Mouse (Mus musculus) embryonic facial prominence, embryonic 15.5 days (tissue): ENCODE results near the gene Aph1c. TPM values are rescaled to one million over a fixed set of nuclear protein-coding genes. Genes with fewer than 3 reads are reported as not detected.
"Not testable (repeated sequence)": the region's sequence is repeated elsewhere in the genome, so short reads cannot be mapped to it uniquely, and the experiment has no call there.

Experiments
- ATAC-seq: fragments of 200-750 bp; cut with Nextera tagmentation; 2 replicates; pipeline ENCODE4 v1.8.0; 2017; ENCODE audit warnings: low read depth, moderate TSS enrichment; ENCODE audit not compliant: insufficient number of reproducible peaks, low FRiP score, low TSS enrichment
- H3K27ac ChIP-seq: fragments of 300-500 bp; sonication (generic); replicated peaks from 2 replicates; pipeline ENCODE4 v1.5.1; 2015; ENCODE audit warnings: mild to moderate bottlenecking, inconsistent platforms
- H3K27me3 ChIP-seq: fragments of 300-500 bp; sonication (generic); 2 replicates; pipeline ENCODE4 v1.6.1; 2015; ENCODE audit warnings: inconsistent platforms
- H3K36me3 ChIP-seq: fragments of 300-500 bp; sonication (generic); 2 replicates; pipeline ENCODE4 v1.6.1; 2015; ENCODE audit warnings: mild to moderate bottlenecking, inconsistent platforms
- H3K4me1 ChIP-seq: fragments of 300-500 bp; sonication (generic); 2 replicates; pipeline ENCODE4 v1.6.1; 2015; ENCODE audit warnings: inconsistent platforms
- H3K4me2 ChIP-seq: fragments of 300-500 bp; sonication (generic); replicated peaks from 2 replicates; pipeline ENCODE4 v1.6.1; 2015; ENCODE audit warnings: mild to moderate bottlenecking, inconsistent platforms
- H3K4me3 ChIP-seq: fragments of 300-500 bp; sonication (generic); replicated peaks from 2 replicates; pipeline ENCODE4 v1.5.1; 2015; ENCODE audit warnings: mild to moderate bottlenecking, inconsistent platforms
- H3K9ac ChIP-seq: fragments of 300-500 bp; sonication (generic); 2 replicates; pipeline ENCODE4 v1.6.1; 2015; ENCODE audit warnings: inconsistent platforms
- H3K9me3 ChIP-seq: fragments of 300-500 bp; sonication (generic); replicated peaks from 2 replicates; pipeline ENCODE4 v1.6.1; 2016; ENCODE audit warnings: inconsistent platforms
- WGBS: fragments of 180-500 bp; shearing (Covaris S2); methylation state at CpG from one replicate; pipeline ENCODE4 v1.1.7; 2015; 5-methylcytosine and 5-hydroxymethylcytosine counted together
- polyA plus RNA-seq: library from polyadenylated mRNA; unstranded; fragments of >200 nt; fragmentation: Nextera tagmentation; extraction: Ambion mirVana; gene quantifications from 2 replicates; pipeline ENCODE4 v1.2.1, GENCODE M21; 2015

Aph1c gene
- polyA plus RNA-seq, 1 experiment from 2014 or later: 5.2 TPM

- Histone ChIP-seq H3K4me2 (no peak overlapping the region), H3K27ac (no peak overlapping the region), H3K9ac (no peak overlapping the region), H3K9me3 (no peaks in the 10 kb centered on the region), H3K27me3 (no peaks in the 10 kb centered on the region), H3K4me1 (no peaks in the 10 kb centered on the region), H3K4me3 (no peak overlapping the region), H3K36me3 (peaks cover 9% of the 10 kb centered on the region)
- no peak for ATAC-seq
- 5% methylated on average over 2 of the region's 2 CpGs for WGBS
Observed at GRCm38 (mm10) chr9:66787821-66788220, 46.7 kb downstream of the Aph1c start.

GRCm38 (mm10) chr9:66784552-66784951 is 50.0 kb downstream of the Aph1c start:
- H3K4me2 ChIP-seq, H3K36me3 ChIP-seq, H3K9me3 ChIP-seq, H3K9ac ChIP-seq, ATAC-seq, H3K27me3 ChIP-seq, H3K4me1 ChIP-seq, H3K27ac ChIP-seq, H3K4me3 ChIP-seq: not testable (repeated sequence)
- 71% methylated on average over 1 of the region's 3 CpGs for WGBS

DNA sequence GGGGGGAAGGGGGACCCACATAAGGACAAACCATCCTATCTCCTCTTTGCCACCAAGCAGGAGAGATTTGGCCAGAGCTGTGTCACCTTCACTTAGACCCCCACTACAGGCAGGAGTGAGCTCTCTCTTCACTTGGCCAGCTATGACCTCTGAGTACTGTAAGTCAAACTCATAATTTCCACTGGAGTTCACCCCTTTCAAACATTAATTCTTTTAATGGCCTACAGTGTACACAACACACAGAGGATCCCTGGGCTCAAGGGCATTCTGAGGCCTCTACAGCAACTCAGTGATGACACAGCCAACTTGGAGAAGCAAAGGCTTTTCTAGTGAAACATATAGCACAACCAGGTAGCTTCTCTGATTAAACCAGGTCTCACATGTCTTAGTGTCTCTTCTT is 63.8 kb downstream of the Aph1c start:
- no peak overlapping the region for H3K4me2 ChIP-seq
- no peak for ATAC-seq
- H3K27me3 ChIP-seq: no peaks in the 10 kb centered on the region
- no peak overlapping the region for H3K27ac ChIP-seq
- no peaks in the 10 kb centered on the region for H3K9me3 ChIP-seq
- no peak overlapping the region for H3K4me3 ChIP-seq
- H3K9ac ChIP-seq: no peak overlapping the region
- no peaks in the 10 kb centered on the region for H3K36me3 ChIP-seq
- no peaks in the 10 kb centered on the region for H3K4me1 ChIP-seq

- Histone ChIP-seq H3K4me3 (no peak overlapping the region), H3K4me1 (no peaks in the 10 kb centered on the region), H3K9ac (no peak overlapping the region), H3K9me3 (no peaks in the 10 kb centered on the region), H3K36me3 (no peaks in the 10 kb centered on the region), H3K4me2 (no peak overlapping the region), H3K27me3 (no peaks in the 10 kb centered on the region), H3K27ac (no peak overlapping the region)
- WGBS: 73% methylated on average over 3 of the region's 3 CpGs
- ATAC-seq: no peak
Observed at GRCm38 (mm10) chr9:66769275-66769674, 65.3 kb downstream of the Aph1c start.

DNA sequence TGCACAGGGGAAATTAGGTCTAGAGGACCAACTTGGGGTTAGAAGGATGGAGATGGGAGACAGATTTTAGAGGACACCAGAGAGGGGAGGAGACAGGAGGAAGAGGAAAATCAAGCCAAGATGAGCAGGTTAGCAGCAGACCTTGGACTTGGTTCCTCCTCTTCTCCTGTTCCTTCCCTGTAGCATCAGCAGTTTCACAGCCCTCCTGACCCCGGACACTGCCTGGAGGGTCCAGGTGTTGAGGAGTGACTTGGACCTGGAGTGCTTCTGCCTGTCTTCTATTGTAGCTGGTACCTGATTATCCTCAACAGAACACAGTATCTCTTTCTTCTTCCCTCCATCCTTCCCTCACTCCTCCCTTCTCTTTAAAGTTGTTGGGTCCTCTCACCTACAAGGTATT is 65.8 kb downstream of the Aph1c start:
- no peaks in the 10 kb centered on the region for H3K36me3 ChIP-seq
- H3K9ac ChIP-seq: no peak overlapping the region
- no peak overlapping the region for H3K4me3 ChIP-seq
- no peak for ATAC-seq
- no peaks in the 10 kb centered on the region for H3K27me3 ChIP-seq
- 87% methylated on average over 1 of the region's 1 CpGs for WGBS
- no peak overlapping the region for H3K4me2 ChIP-seq
- no peak overlapping the region for H3K27ac ChIP-seq
- H3K9me3 ChIP-seq: no peaks in the 10 kb centered on the region
- H3K4me1 ChIP-seq: no peaks in the 10 kb centered on the region

Other genes starting within 250 kb of the Aph1c start
- gene Usp3, start 241.6 kb downstream of the Aph1c start, polyA plus RNA-seq: 54.0 and 58.9 TPM in 2 replicates
- 26.0 and 26.3 TPM in 2 replicates for gene Car12, start 121.0 kb downstream of the Aph1c start, polyA plus RNA-seq
- 10.7 and 11.0 TPM in 2 replicates for gene Aph1b, start 39.2 kb downstream of the Aph1c start, polyA plus RNA-seq
- 1.2 TPM in 2 replicates for gene Gm10647, start 37.7 kb downstream of the Aph1c start, polyA plus RNA-seq
- 23.8 and 24.9 TPM in 2 replicates for gene Rab8b, start 85.0 kb upstream of the Aph1c start, polyA plus RNA-seq
- gene Rps27l, start 111.4 kb upstream of the Aph1c start, polyA plus RNA-seq: 616 and 650 TPM in 2 replicates
- 8.5 and 9.1 TPM in 2 replicates for gene Lactb, start 140.8 kb upstream of the Aph1c start, polyA plus RNA-seq
- gene Tpm1, start 214.7 kb upstream of the Aph1c start, polyA plus RNA-seq: 870 and 880 TPM in 2 replicates